Mouse (Mus musculus) stomach, postnatal 0 days (tissue): ENCODE results near the gene Cav3. TPM values are rescaled to one million over a fixed set of nuclear protein-coding genes. Genes with fewer than 3 reads are reported as not detected.

Source experiments
- ATAC-seq: fragments of 200-750 bp; cut with Nextera tagmentation; 2 replicates; pipeline ENCODE4 v1.8.0; 2017; ENCODE audit not compliant: low FRiP score, low TSS enrichment
- DNase-seq: peaks from one replicate; pipeline ENCODE4 v3.0.0-alpha.2; 2016; ENCODE audit warnings: low spot score
- H3K27ac ChIP-seq: fragments of 300-500 bp; sonication (generic); replicated peaks from 2 replicates; pipeline ENCODE4 v1.5.1; 2014; ENCODE audit warnings: mild to moderate bottlenecking, control low read depth
- H3K27me3 ChIP-seq: fragments of 300-500 bp; sonication (generic); 2 replicates; pipeline ENCODE4 v1.6.1; 2014; ENCODE audit warnings: low read length; ENCODE audit not compliant: control insufficient read depth, insufficient read depth
- H3K36me3 ChIP-seq: fragments of 300-500 bp; sonication (generic); 2 replicates; pipeline ENCODE4 v1.6.1; 2014; ENCODE audit warnings: low read length, mixed read lengths; ENCODE audit not compliant: control insufficient read depth, insufficient read depth
- H3K4me1 ChIP-seq: fragments of 300-500 bp; sonication (generic); replicated peaks from 2 replicates; pipeline ENCODE4 v1.6.1; 2014; ENCODE audit warnings: antibody characterized with exemption; ENCODE audit not compliant: control insufficient read depth, insufficient read depth
- H3K4me2 ChIP-seq: fragments of 300-500 bp; sonication (generic); replicated peaks from 2 replicates; pipeline ENCODE4 v1.6.1; 2014; ENCODE audit warnings: low read depth, mild to moderate bottlenecking, control low read depth, moderate library complexity
- H3K4me3 ChIP-seq: fragments of 300-500 bp; sonication (generic); 2 replicates; pipeline ENCODE4 v1.5.1; 2014; ENCODE audit warnings: low read depth, low read length, control low read depth
- H3K9ac ChIP-seq: fragments of 300-500 bp; sonication (generic); 2 replicates; pipeline ENCODE4 v1.6.1; 2014; ENCODE audit warnings: mild to moderate bottlenecking, low read length, control low read depth, mixed read lengths
- H3K9me3 ChIP-seq: fragments of 300-500 bp; sonication (generic); 2 replicates; pipeline ENCODE4 v1.6.1; 2016; ENCODE audit warnings: low read length; ENCODE audit not compliant: control insufficient read depth
- CTCF ChIP-seq: IDR thresholded peaks from 2 replicates; pipeline ENCODE4 v1.5.1; 2016; ENCODE audit warnings: antibody characterized with exemption, low read depth, mild to moderate bottlenecking, moderate library complexity
- EP300 ChIP-seq: optimal IDR thresholded peaks from 2 replicates; pipeline ENCODE3; 2016; ENCODE audit warnings: antibody characterized with exemption
- WGBS: fragments of 180-500 bp; shearing (Covaris S2); extraction: QIAGEN DNeasy Blood & Tissue Kit; methylation state at CpG from one replicate; pipeline ENCODE4 v1.1.7; 2014; 5-methylcytosine and 5-hydroxymethylcytosine counted together
- polyA plus RNA-seq: library from polyadenylated mRNA; unstranded; fragments of >200 nt; fragmentation: Nextera tagmentation; extraction: Ambion mirVana; gene quantifications from 2 replicates; pipeline ENCODE4 v1.2.1, GENCODE M21; 2015

The Cav3 gene
- 6.1 and 6.9 TPM in 2 replicates for polyA plus RNA-seq

GRCm38 (mm10) chr6:112459341-112459749, at the start of gene Cav3:
Gene Cav3, plus strand, starts transcription at chr6:112459505.
- no peak within 1 kb of the TSS for H3K4me2 ChIP-seq
- TF ChIP-seq EP300, result no peak
- TF ChIP-seq CTCF, result no peak
- DNase-seq (no peak), ATAC-seq (peak; percentile 73)
- no peaks in the 10 kb centered on the region for H3K36me3 ChIP-seq
- no peak within 1 kb of the TSS for H3K27ac ChIP-seq
- WGBS, result 35% methylated on average over 12 of the region's 12 CpGs
- no peaks in the 10 kb centered on the region for H3K27me3 ChIP-seq
- H3K9me3 ChIP-seq, result no peaks in the 10 kb centered on the region
- H3K4me1 ChIP-seq, result no peaks in the 10 kb centered on the region
- no peak within 1 kb of the TSS for H3K4me3 ChIP-seq
- 0 out of 2 replicates have a peak within 1 kb of the TSS, but pooled peaks have one; percentile 31 for H3K9ac ChIP-seq

- H3K9ac ChIP-seq, result no peak overlapping the region
- H3K36me3 ChIP-seq, result no peaks in the 10 kb centered on the region
- no peak for TF ChIP-seq CTCF
- no peak for TF ChIP-seq EP300
- H3K4me2 ChIP-seq, result no peak overlapping the region
- no peak overlapping the region for H3K27ac ChIP-seq
- no peaks in the 10 kb centered on the region for H3K27me3 ChIP-seq
- WGBS, result 67% methylated on average over 9 of the region's 9 CpGs
- H3K9me3 ChIP-seq, result no peaks in the 10 kb centered on the region
- no peak overlapping the region for H3K4me3 ChIP-seq
- no peak for DNase-seq
- H3K4me1 ChIP-seq, result no peaks in the 10 kb centered on the region
- ATAC-seq, result no peak
Observed at GRCm38 (mm10) chr6:112419333-112419732, 40.0 kb upstream of the Cav3 start.

DNA sequence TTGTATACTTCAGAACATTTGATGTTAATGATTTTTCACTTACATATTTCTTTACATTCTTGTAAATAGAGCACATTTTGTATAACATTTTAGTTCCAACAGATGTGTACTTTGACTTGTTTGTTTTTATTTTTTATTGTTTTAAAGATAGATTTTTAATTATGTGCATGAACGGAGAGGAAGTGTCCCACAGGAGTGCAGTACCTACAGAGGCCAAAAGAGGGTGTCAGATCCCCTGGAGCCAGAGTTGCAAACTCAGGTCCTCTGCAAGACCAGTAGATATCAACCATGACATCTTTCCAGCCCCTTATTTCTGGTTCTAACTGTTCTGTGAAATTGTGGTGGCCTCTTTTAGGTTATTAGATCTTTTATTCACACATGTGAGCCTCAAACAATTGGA, 38.4 kb upstream of the Cav3 start:
- TF ChIP-seq EP300 (no peak), CTCF (no peak)
- ATAC-seq, result no peak
- Histone ChIP-seq H3K27me3 (no peaks in the 10 kb centered on the region), H3K4me3 (no peak overlapping the region), H3K9me3 (no peaks in the 10 kb centered on the region), H3K4me2 (no peak overlapping the region), H3K9ac (no peak overlapping the region), H3K27ac (no peak overlapping the region), H3K4me1 (no peaks in the 10 kb centered on the region), H3K36me3 (no peaks in the 10 kb centered on the region)
- 93% methylated on average over 1 of the region's 1 CpGs for WGBS
- DNase-seq, result no peak

DNA sequence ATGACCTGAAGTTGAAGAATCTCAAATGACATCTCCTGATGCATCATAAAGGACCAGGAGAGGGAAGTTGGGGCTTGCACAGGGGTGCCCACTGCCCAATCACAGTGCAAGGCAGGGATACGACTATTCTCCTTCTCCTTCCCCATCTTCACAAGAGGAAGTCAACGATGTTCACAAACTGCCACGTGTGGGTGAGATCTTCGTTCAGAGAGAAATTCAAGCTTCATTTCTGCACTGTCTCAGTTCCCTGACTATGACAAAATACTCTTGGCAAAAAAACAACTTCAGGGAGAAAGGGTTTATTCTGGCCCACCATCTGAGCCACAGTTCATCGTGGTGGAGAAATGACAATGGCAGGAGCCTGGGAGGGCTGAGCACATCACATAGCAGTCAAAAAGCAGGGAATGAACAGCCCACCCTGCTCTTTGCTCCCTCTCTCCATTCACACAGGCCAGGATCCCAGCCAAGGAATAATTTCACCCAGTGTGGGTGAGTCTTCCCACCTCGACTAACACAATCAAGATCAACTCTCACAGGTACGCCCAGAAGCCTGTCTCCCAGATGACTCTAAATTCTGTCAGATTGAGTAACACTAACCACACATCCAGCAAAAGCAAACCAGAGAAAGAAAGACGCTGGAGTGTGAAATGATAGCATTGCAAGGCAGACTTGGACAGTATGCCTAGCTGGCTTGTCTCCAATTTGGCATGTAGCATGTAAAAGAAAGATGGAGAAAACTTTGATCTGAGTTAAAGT, 35.4 kb upstream of the Cav3 start:
- H3K9ac ChIP-seq, result no peak overlapping the region
- no peak overlapping the region for H3K4me2 ChIP-seq
- H3K4me1 ChIP-seq, result no peaks in the 10 kb centered on the region
- no peak for DNase-seq
- no peak for ATAC-seq
- no peaks in the 10 kb centered on the region for H3K36me3 ChIP-seq
- no peak overlapping the region for H3K4me3 ChIP-seq
- WGBS, result 63% methylated on average over 8 of the region's 8 CpGs
- TF ChIP-seq CTCF (no peak), EP300 (no peak)
- no peak overlapping the region for H3K27ac ChIP-seq
- no peaks in the 10 kb centered on the region for H3K9me3 ChIP-seq
- H3K27me3 ChIP-seq, result no peaks in the 10 kb centered on the region

- Histone ChIP-seq H3K36me3 (no peaks in the 10 kb centered on the region), H3K27me3 (no peaks in the 10 kb centered on the region), H3K4me3 (no peak overlapping the region), H3K4me2 (no peak overlapping the region), H3K4me1 (no peaks in the 10 kb centered on the region), H3K9ac (no peak overlapping the region), H3K27ac (no peak overlapping the region), H3K9me3 (no peaks in the 10 kb centered on the region)
- TF ChIP-seq CTCF (no peak), EP300 (no peak)
- 61% methylated on average over 6 of the region's 6 CpGs for WGBS
- ATAC-seq, result no peak
- DNase-seq, result no peak
Observed at GRCm38 (mm10) chr6:112426018-112426732, 33.1 kb upstream of the Cav3 start.

GRCm38 (mm10) chr6:112445675-112446074, 13.6 kb upstream of the Cav3 start:
- Histone ChIP-seq H3K4me3 (no peak overlapping the region), H3K9me3 (no peaks in the 10 kb centered on the region), H3K4me1 (no peaks in the 10 kb centered on the region), H3K27me3 (no peaks in the 10 kb centered on the region), H3K9ac (no peak overlapping the region), H3K36me3 (no peaks in the 10 kb centered on the region), H3K4me2 (no peak overlapping the region), H3K27ac (no peak overlapping the region)
- WGBS, result 79% methylated on average over 3 of the region's 3 CpGs
- TF ChIP-seq EP300 (no peak), CTCF (no peak)
- DNase-seq, result no peak
- ATAC-seq, result no peak
